Mouse (Mus musculus) heart, adult 2 months (tissue): ENCODE data around the gene Ndufv2. TPM values are rescaled to one million over a fixed set of nuclear protein-coding genes. Genes with fewer than 3 reads are reported as not detected.
A peak's percentile ranks its signal among the peaks of the same experiment; 100 is the strongest.

Experiments used
- DNase-seq, 2 experiments: peaks; one replicate each; pipeline ENCODE4 v3.0.0; 2021
- H3K27ac ChIP-seq: fragments of 200-600 bp; 2 replicates; pipeline ENCODE4 v1.8.1; 2022
- H3K27me3 ChIP-seq: fragments of 200-500 bp; 2 replicates; pipeline ENCODE4 v1.6.1; 2012; ENCODE audit warnings: mild to moderate bottlenecking, low read length, inconsistent platforms, mixed read lengths; ENCODE audit not compliant: control insufficient read depth, insufficient read depth
- H3K36me3 ChIP-seq: fragments of 200-500 bp; 2 replicates; pipeline ENCODE4 v1.6.1; 2012; ENCODE audit warnings: low read length, inconsistent platforms; ENCODE audit not compliant: control insufficient read depth, insufficient read depth
- H3K4me1 ChIP-seq: fragments of 200-500 bp; 2 replicates; pipeline ENCODE4 v1.6.1; 2011; ENCODE audit warnings: low read length; ENCODE audit not compliant: control insufficient read depth, insufficient read depth
- H3K4me3 ChIP-seq: fragments of 200-600 bp; 2 replicates; pipeline ENCODE4 v1.8.1; 2022
- H3K79me2 ChIP-seq: fragments of 200-500 bp; replicated peaks from 2 replicates; pipeline ENCODE4 v1.6.1; 2012; ENCODE audit warnings: mild to moderate bottlenecking, inconsistent platforms, low read length, moderate library complexity, mixed read lengths; ENCODE audit not compliant: control insufficient read depth, insufficient read depth
- H3K9ac ChIP-seq: fragments of 200-500 bp; 2 replicates; pipeline ENCODE4 v1.6.1; 2012; ENCODE audit warnings: low read depth, mild to moderate bottlenecking, control low read depth, inconsistent platforms, low read length, mixed read lengths
- CTCF ChIP-seq: fragments of 200-600 bp; IDR thresholded peaks from 2 replicates; pipeline ENCODE4 v1.8.1; 2022; ENCODE audit warnings: antibody characterized with exemption, mild to moderate bottlenecking, moderate library complexity
- EP300 ChIP-seq: fragments of 200-500 bp; IDR thresholded peaks from 2 replicates; pipeline ENCODE4 v1.6.1; 2011; ENCODE audit warnings: low read depth, low read length, control low read depth; ENCODE audit not compliant: insufficient read depth
- POLR2A ChIP-seq: fragments of 200-500 bp; IDR thresholded peaks from 2 replicates; pipeline ENCODE4 v1.6.1; 2011; ENCODE audit warnings: mild to moderate bottlenecking, low read depth, low read length, control low read depth; ENCODE audit not compliant: insufficient read depth
- WGBS: fragments of 180-500 bp; shearing (Covaris S2); methylation state at CpG from one replicate; pipeline ENCODE4 v1.1.7; 2018; 5-methylcytosine and 5-hydroxymethylcytosine counted together
- intact Hi-C: fragments of 180-260 bp; cut with DNase I; formaldehyde crosslinking; loops from one replicate; pipeline ENCODE4 v1.15.1; 2025
- polyA plus RNA-seq: library from polyadenylated mRNA; depleted of rRNA; stranded (reverse); fragments of >200 nt; gene quantifications from 2 replicates; pipeline ENCODE4 v1.2.3, GENCODE M21; 2012
- total RNA-seq, 2 experiments: library from RNA; stranded (reverse); gene quantifications; 2 replicates each; pipeline ENCODE4 v1.2.3; 2021

Ndufv2 gene
- total and polyA plus RNA-seq, 3 experiments, result 270 to 1,275 (median 1,138) TPM

GRCm38 (mm10) chr17:66110746-66111145, 9.4 kb upstream of the Ndufv2 start:
- Histone ChIP-seq H3K27ac (no peak overlapping the region), H3K36me3 (no peaks in the 10 kb centered on the region), H3K4me1 (peaks cover 6% of the 10 kb centered on the region), H3K9ac (no peak overlapping the region), H3K79me2 (0 out of 2 replicates have a peak, but pooled peaks cover 1% of the 10 kb centered on the region), H3K27me3 (no peaks in the 10 kb centered on the region), H3K4me3 (no peak overlapping the region; the same call in 1 of the 2 replicates)
- intact Hi-C loops, result no loop called here
- TF ChIP-seq CTCF, result no peak
- no peak for TF ChIP-seq POLR2A
- TF ChIP-seq EP300, result no peak
- DNase-seq, result peak in 1 of 2 experiments; percentile 28
- 31% methylated on average over 6 of the region's 6 CpGs for WGBS

DNA sequence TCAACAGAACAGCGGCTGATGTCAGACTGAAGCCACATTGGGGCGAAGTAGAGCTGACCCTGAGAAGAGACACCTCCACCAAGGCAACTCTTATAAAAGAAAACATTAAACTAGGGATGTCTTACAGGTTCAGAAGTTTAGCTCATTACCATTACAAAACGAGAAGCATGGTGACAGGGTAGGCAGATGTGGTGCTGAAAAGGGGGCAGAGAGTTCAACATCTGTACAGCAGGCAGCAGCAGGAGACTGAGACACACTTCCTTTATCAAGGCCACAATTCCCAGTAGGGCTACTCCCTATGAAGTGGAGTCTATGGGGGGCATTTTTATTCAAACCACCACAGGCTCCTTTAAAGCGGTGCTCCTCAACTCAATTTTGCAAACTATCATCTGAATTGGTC, 6.8 kb upstream of the Ndufv2 start:
- no peak overlapping the region for H3K4me3 ChIP-seq
- intact Hi-C loops, result loop anchor here (5.0 to 10.0 kb wide), 2 partner anchors 156 to 403 kb away; partner anchors contain the start of gene Twsg1
- WGBS, result 78% methylated on average over 4 of the region's 4 CpGs
- 0 out of 2 replicates have a peak, but pooled peaks cover 1% of the 10 kb centered on the region for H3K79me2 ChIP-seq
- TF ChIP-seq POLR2A (no peak), EP300 (no peak), CTCF (no peak)
- H3K36me3 ChIP-seq, result no peaks in the 10 kb centered on the region
- DNase-seq, result no peak
- H3K4me1 ChIP-seq, result peaks cover 6% of the 10 kb centered on the region
- no peak overlapping the region for H3K27ac ChIP-seq
- H3K9ac ChIP-seq, result no peak overlapping the region
- no peaks in the 10 kb centered on the region for H3K27me3 ChIP-seq

DNA sequence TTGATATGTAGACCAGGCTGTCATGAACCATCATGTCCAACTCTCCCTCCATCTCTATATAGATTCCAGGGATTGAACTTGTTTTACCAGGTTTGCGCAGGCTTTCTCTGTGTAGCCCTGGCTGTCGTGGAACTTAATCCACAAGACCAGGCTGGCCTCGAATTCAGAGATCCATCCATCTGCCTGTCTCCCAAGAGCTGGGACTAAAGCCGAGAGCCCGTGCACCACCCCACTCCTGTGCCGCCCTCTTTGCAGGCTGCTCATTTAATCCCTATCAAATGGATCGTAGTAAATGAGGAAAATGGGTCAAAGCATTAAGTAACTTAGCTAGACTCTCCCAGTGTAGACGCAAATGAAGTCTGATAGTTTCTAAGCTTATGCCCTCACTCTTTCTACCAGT, 6.1 kb upstream of the Ndufv2 start:
- 62% methylated on average over 8 of the region's 8 CpGs for WGBS
- 0 out of 2 replicates have a peak, but pooled peaks cover under 1% of the 10 kb centered on the region for H3K79me2 ChIP-seq
- TF ChIP-seq EP300 (no peak), POLR2A (no peak), CTCF (no peak)
- peaks cover 4% of the 10 kb centered on the region for H3K4me1 ChIP-seq
- no peak overlapping the region for H3K4me3 ChIP-seq
- no peak for DNase-seq
- no peaks in the 10 kb centered on the region for H3K36me3 ChIP-seq
- no peaks in the 10 kb centered on the region for H3K27me3 ChIP-seq
- no peak overlapping the region for H3K27ac ChIP-seq
- H3K9ac ChIP-seq, result no peak overlapping the region
- intact Hi-C loops, result loop anchor here (1.0 to 10.0 kb wide), 4 partner anchors 46 to 403 kb away; partner anchors contain the start of gene Twsg1

DNA sequence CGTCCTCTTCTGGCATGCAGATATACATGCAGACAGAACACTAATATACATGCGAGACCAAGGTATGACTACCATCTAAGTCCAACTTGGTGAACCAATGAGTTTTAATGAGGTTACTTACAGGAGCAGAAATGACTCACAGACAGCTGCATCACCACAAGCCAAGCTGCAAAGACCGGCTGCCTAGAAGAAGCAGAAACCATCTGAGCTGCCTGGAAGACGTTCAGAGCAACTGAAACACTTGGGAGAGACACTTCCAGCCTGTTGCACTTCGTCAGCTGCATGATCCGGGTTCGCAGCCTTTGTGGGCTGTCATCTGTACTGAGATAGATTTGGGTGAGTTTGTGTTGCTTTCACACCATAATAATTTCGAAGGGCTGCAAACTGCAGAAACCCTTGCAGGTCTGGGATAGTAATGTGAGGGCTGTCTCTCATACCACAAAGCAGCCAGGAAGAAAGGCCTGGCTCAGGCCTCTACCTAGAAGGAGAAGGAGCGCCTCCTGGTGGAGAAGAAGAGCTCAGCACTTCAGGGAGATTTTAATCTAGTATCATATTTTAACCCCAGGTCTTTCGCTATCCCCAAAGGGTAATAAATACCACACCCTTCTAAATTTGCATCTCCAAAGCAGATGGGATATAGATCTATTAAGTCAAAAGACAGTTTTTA, 5.4 kb upstream of the Ndufv2 start:
- H3K27ac ChIP-seq, result no peak overlapping the region
- intact Hi-C loops, result loop anchor here (1.0 to 10.0 kb wide), 4 partner anchors 45 to 402 kb away; partner anchors contain the start of gene Twsg1
- H3K36me3 ChIP-seq, result no peaks in the 10 kb centered on the region; the same call in 1 of the 2 replicates
- TF ChIP-seq CTCF (peak; percentile 97), EP300 (0 out of 2 replicates have a peak, but pooled peaks have one; percentile 45), POLR2A (no peak)
- WGBS, result 46% methylated on average over 10 of the region's 10 CpGs
- peak; percentile 55 to 59 for DNase-seq
- H3K4me1 ChIP-seq, result peaks cover 2% of the 10 kb centered on the region; the same call in 1 of the 2 replicates
- no peaks in the 10 kb centered on the region for H3K27me3 ChIP-seq
- no peaks in the 10 kb centered on the region for H3K79me2 ChIP-seq
- no peak overlapping the region for H3K4me3 ChIP-seq
- H3K9ac ChIP-seq, result no peak overlapping the region

DNA sequence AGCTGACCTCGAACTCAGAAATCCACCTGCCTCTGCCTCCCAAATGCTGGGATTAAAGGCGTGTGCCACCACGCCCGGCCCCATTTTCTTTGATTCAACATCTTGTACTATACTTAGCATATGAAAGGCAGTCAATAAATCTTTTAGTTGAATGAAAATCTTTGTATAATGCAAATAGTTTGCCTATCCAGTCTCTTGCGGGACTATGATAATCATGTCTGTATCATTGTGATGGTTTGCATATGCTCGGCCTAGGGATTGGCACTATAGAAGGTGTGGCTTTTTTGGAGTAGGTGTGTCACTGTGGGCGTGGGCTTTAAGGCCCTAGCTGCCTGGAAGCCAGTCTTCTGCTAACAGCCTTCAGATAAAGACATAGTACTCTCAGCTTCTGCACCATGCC, 2.7 kb upstream of the Ndufv2 start:
- no peak overlapping the region for H3K4me3 ChIP-seq
- peaks cover 10% of the 10 kb centered on the region for H3K36me3 ChIP-seq
- H3K27me3 ChIP-seq, result no peaks in the 10 kb centered on the region
- no peak for DNase-seq
- no peaks in the 10 kb centered on the region; the same call in 1 of the 2 replicates for H3K79me2 ChIP-seq
- H3K27ac ChIP-seq, result no peak overlapping the region
- intact Hi-C loops, result loop anchor here (10.0 kb wide), 1 partner anchor 399 kb away; no protein-coding TSS in a partner anchor
- TF ChIP-seq POLR2A, result no peak
- no peak for TF ChIP-seq CTCF
- no peak for TF ChIP-seq EP300
- H3K9ac ChIP-seq, result no peak overlapping the region
- 87% methylated on average over 7 of the region's 7 CpGs for WGBS
- H3K4me1 ChIP-seq, result peaks cover 3% of the 10 kb centered on the region
